Mouse (Mus musculus): ENCODE measurements at regions not wholly inside any gene's neighbourhood (a gene's known extent, or its start where the extent isn't known, plus 50 kb on each side); places are given as distances from the start of the nearest gene placed in this dataset.

DNA sequence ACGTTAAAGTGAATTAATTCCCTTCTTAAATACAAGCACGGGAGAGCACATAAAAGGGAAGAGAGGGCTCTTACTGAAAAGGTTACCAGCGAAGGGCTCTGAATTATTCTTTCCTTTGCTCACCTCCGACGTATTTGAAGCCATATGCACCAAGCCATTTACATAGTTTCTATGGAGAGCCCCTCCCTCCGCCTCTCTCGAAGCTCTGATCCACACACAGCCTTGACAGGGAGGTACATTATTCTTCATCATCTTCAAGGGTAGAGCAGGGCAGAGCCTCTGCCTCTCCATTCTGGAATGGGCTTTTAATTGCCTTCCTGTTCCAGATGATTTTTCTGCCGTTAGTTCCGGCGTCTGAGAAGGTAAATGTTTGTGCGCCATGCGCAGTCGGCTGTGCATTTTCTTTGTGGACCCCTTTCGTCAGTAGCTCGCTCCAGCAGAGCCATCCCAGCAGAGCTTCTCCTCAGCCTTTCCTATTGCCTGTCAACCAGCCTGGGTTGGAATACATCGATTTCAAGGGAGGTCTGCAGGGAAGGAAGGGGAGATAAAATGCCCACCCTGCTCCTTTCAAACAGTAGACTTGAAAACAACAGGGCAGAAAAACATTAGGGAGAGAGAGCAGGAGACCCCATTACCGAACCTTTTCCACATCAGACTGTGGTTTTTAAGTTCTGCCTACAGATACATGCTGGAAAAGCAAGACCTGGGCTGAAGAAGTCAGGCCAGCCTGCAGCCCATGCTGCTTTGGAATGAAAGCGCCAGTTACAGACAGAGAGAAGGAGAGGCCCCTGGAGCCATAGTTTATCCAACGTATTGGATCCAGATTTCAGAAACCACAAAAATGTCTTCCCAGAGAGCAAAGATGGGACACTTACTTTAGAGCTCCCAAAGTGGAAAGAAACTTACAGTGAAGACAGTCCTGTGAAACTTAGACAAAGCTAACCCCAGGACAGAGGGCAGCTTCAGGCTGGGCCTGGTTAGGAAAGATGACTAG lies 124.1 kb downstream of the Edn3 start:
- ATAC-seq (replicated peaks; ENCODE audit: low FRiP score, poor library complexity, severe bottlenecking) = no peak

DNA sequence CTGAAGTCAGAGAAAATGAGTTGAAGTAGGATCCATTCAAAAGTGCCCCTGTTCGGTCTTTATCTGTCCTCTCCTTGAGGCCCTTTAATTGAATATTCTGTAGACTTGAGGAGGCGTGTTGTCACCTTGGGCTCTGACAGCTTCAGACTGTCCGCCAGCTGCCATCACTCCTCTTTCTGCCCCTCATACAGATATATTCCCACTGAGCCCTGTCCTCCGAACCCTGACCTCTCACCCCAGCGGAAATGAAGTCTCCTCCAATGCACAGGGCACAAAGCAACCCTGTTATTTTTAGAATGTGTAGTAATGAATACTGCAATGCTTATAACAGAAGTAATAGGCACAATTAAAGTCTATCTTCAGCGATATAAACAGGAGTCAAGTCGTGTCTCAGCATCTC lies 117.4 kb upstream of the Gm14444 start:
- ATAC-seq (replicated peaks; ENCODE audit: low FRiP score, poor library complexity, severe bottlenecking) = no peak

DNA sequence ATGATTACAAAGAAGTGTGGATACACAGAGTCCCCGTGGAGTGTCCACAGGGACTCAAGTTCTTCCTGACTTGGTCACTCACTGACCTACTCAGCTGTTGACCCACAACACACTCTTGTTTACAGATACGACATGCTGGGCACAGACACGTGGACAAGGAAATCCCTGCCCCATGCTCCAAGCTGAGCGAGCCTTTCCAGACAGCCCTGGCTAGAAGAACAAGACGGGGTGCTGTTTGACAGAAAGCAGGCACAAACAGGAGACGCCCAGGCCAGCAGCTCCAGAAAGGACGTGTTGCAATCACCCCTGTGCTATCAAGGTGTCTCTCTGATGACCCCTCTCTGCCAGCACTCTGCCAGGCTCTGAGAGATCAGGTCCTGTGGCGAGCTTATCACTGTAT lies 112.6 kb upstream of the Gm14444 start:
- no peak for ATAC-seq (replicated peaks; ENCODE audit: low FRiP score, poor library complexity, severe bottlenecking)

DNA sequence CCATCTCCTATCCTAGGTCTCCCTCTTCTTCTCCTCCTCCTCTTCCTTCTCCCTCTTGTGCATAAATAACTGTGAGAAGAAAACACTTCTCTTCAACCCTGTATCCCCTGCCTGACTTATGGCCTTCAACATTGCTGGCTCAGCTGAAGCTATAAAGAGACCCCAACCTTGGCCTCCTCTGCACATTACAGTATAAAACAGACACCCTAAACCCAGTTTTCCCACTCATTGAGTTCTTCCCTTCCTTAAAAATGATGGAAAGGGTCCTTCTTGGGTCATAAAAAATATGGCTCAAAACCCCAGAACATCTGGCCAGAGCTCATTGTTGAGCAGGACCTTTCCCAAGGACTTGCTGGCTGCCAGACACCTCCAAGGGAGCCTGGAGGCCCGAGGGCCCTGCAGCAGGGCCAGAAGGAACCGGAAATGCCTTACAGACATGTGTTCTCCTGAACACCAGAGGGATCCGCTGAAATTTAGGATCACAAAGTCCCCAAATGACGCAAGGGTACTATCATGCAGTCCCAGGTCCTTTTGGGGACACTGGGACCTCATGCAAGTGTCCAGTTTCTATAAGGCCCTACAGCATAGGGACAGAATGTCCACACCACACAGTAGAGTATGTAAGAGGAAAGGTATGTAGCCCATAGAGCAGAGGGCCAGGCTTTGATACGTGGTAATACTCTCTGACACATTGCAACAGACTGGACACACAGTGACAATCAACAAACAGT lies 109.9 kb upstream of the Gm14444 start:
- ATAC-seq (replicated peaks; ENCODE audit: low FRiP score, poor library complexity, severe bottlenecking) = no peak

DNA sequence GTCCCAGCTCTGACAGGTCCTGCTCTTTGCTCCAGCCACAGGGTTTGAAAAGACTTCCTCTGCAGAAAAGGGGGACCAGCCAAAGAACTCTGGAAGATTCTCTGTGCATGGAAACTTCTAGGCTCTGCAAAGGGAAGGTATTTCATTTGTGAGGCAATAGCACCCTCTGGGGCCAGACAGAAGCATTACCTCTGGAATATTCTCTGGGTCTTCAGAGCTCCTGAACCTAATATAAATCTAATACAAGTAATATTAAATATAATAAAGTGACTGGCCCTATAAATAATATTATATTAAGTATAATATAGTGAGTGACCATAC lies 109.4 kb upstream of the Gm14444 start:
- no peak for ATAC-seq (replicated peaks; ENCODE audit: low FRiP score, poor library complexity, severe bottlenecking)

DNA sequence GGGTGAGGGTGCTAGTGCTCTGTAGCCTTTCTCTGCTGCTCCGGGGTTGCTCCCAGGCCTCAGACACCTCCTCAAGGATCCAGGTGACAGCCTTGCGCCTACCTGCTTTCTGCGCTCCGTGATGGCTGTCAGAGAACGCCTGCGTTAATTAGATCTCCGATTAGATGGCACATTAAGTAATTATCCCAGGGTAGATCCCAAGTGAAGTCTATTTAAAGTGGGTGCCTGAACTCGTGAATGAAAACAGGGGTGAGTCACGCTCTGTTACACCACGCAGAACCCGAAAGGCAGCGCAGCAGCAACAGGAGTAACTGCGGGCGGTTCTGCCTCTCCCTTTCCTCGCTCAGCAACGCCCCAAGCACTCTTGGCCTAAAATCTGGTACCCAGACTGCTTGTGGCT lies 108.2 kb upstream of the Gm14444 start:
- ATAC-seq (replicated peaks; ENCODE audit: low FRiP score, poor library complexity, severe bottlenecking) = no peak

DNA sequence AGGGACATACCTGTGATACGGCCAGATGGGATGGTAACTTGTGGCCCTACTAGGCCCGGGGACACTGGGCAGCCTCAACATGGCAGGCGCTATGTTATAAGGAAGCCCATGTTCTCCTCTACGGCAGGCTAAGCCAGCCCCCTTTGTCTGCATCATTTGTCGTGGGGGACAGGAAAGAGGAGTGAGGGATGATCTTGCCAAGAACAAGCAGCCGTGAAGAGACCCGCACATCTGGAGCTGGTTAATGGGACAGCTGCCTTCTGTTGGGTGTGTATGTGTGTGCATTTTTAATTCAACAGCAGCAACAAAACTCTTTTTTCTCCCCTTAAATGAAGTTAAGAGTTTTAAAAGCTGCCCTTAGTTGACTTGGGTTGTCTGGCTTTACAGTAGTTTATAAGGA lies 106.4 kb upstream of the Gm14444 start:
- ATAC-seq (replicated peaks; ENCODE audit: low FRiP score, poor library complexity, severe bottlenecking) = no peak

DNA sequence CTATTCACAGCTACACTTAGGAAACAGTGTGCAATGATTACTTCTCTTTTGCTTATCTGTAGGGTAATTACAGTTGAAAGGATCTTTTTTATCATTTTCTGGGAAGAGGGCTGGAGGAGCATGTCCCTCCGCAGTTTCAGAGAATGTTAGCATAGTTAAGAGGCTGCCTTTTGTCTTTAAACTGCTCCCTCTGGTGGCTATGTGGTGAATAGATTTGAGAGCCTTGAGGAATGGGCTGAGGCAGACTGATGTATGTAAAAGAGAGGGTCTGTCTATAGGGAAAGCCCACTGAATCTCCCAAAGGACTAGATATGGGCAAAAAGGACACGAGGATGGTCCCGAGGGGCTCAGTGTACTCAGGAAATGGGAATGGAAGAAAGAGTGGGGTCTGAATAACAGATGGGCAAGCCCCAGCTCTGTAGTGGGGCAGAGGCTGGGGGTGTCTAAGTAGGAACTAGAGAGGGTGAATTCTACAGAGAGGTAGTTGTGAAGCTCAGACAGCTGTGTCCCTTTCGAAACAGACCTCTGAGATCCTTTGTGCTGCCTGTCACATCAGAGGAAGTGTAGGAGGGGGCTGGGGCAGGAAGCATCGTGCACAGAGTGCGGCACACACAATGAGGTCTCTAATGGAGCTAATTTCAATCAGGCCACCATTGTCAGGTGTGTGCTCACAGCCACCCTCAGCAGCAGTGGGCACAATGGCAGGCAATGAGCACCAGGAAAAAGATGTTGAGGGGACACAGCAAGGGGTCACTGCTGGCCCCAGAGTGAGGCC lies 104.0 kb upstream of the Gm14444 start:
- no peak for ATAC-seq (replicated peaks; ENCODE audit: low FRiP score, poor library complexity, severe bottlenecking)

DNA sequence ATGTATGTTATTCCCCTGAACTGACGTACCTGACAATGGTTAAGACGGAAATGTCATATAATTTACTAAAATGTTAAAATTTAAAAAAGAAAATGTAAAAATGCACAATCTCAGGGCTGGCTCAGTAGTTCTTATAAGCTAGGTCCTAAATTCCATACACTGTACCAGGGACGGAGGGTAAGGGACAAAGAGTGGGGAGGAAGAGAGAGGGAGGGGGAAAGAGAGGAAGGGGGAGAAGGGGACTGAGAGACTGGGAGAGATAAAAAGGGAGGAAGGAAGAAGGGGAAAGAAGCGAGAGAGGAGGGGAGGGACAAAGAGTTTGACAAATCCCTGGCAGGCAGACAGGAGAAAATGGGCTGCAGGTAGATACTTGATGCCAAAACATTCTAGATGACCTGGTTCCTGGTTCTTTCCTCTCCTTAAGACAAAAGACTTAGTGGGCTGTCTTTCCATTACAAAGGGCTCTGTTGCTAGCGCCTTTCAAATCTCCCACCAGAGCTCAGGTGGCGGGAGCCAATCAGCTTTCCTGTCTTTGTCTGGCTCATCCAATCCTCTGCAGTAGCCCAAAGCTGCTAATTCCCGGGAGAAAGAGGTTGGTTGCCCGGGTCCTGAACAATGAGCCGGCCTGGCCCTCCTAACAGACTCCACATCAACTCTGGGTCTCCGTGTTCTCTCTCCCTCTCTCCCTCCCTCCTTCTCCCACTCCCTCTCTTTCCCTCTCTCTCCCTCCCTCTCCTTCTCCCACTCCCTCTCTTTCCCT lies 92.7 kb upstream of the Gm14444 start:
- ATAC-seq (replicated peaks; ENCODE audit: low FRiP score, poor library complexity, severe bottlenecking) = no peak

DNA sequence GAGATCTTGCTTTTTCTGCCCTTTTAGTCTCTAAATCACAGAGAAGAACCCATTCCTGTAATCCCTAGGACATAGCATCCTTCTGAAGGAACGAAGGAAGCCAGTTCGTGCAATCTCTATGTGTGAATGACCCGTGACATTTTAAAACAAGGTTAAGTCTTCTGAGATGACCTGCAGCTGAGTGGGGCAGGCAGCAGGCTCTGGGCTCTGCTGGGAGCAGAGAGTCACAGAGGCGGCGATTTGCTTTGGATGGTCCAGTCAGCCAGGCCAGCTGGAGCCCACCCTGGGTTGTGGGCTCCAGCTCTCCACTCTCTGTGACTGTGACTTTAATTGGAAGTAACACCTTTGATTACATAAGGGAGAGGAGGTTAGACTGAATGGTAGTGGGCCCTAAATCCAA lies 92.1 kb upstream of the Gm14444 start:
- no peak for ATAC-seq (replicated peaks; ENCODE audit: low FRiP score, poor library complexity, severe bottlenecking)

DNA sequence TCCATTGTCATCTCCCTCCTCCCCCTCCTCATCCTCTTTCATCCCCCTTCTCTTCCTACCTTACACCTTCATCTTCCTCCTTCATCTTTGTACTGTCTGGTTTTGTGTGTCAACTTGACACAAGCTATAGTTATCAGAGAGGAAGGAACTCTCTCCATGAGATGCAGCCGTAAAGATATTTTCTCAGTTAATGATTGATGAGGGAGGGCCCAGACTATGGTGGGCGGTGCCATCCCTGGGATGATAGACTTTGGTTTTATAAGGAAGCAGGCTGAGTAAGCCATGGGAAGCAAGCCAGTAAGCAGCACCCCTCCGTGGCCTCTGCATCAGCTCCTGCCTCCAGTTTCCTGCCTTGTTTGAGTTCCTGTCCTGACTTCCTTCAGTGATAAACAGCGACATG lies 87.8 kb upstream of the Gm14444 start:
- ATAC-seq (replicated peaks; ENCODE audit: low FRiP score, poor library complexity, severe bottlenecking) = no peak

DNA sequence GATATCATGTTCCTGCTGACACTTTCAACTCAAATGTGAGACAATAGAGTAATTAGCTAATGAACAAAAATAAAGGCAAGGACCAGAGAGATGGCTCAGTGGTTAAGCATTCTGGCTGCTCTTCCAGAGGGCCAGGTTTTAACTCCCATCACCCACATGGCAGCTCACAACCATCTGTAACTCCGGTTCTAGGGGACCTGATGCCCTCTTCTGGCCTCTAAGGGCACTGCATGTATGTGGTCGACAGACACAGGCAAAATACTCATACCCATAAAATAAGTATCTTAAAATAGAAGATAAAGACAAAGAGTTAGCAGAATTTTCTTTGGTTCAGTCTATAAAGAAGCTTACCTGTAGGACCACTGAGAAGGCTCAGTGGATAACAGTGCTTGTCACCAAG lies 80.3 kb upstream of the Gm14444 start:
- ATAC-seq (replicated peaks; ENCODE audit: low FRiP score, poor library complexity, severe bottlenecking) = no peak

DNA sequence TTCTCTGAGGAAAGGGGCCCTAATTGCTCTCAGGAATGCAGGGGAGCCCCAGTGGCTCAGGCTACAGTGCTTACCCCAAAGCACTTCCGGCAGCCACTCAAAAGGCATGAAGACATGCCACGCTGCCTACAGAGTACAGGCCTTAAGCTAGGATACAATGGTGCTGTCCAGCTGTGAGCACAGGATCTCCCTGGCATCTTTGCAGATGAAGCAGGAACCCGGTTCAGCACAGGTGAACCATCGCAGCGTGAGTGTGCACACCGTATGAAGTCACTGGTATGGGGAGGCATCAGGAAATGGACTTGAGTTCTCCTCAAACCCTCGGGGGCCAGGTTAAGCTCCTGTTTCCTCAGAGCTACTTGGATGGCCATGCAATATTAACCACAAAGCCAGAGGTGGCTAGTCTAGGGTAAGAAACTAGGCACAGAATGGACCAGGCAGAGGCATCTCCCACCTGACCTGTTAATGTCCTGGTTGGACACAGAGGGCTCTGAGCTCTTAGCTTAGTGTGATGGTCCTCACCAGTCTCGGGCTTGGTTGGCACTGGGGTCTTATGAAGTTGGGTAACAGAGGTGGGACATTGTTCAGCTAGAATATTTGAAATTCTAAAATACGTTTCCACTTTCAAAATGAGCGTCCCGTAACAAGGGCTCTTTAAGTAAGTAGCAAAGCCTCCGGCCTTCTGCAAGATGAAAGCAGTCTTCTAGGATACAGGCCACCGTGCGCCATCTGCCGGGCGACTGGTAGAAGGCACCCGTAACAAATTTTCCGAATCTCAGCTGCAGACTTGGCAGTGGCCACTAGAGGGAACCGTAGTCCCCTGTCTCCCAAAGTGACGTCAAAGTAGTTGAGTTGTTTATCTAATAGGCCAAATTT lies 77.7 kb upstream of the Gm14444 start:
- peak; percentile 87 for ATAC-seq (replicated peaks; ENCODE audit: low FRiP score, poor library complexity, severe bottlenecking)

DNA sequence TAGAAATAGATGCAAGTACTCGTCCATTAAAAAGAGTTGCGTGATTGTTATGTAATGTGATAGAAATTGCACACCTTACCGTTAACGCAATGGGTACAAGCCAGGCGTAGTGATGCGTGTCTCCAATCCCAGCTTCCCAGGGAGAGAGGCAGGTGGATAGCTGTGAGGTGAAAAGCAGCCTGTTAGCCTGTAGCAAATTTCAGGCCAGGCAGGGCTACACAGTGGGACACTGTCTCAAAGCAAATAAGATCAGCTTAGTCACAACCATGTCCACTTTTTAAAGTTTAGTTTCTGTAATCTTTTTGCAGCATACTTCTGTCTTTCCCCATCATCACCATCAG lies 77.1 kb upstream of the Gm14444 start:
- 0 out of 2 replicates have a peak, but pooled peaks have one; percentile 28 for ATAC-seq (replicated peaks; ENCODE audit: low FRiP score, poor library complexity, severe bottlenecking)

DNA sequence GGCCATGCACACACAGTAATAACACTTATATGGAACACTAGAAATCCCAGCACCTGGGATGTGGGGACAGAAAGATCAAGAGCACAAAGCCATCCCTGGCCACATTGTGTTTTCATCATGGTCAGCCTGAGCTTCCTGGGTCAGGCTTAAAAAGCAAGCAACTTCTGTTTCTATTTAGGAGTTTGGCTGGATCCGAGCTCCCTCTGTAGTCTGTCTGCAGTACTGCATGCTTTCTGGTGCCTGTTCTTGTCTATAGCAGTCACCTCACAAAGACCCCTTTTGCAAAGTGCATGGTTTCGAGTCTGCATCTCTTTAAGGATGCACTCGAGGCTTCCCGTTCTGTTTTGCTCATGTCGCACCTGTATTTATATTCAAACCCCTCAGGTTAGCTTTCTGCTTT lies 73.4 kb upstream of the Gm14444 start:
- no peak for ATAC-seq (replicated peaks; ENCODE audit: low FRiP score, poor library complexity, severe bottlenecking)

DNA sequence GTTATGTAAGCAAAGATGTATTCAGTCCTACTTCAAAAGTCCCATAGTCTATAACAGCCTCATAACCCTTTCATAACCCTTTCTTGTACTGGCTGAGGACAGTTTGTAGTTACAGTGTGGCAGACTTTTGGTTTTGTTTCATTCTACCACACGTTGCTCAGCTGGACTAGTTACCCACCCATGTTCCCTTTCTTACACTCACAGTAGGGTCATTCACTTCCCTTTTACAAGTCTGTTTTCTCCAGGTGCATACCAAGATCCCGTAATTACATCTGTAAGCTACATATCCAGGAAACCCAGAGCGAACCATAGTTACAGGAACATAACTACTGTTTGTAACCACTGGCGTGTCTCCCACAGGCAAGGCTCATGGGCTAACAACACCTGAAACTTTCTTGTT lies 72.1 kb upstream of the Gm14444 start:
- no peak for ATAC-seq (replicated peaks; ENCODE audit: low FRiP score, poor library complexity, severe bottlenecking)

DNA sequence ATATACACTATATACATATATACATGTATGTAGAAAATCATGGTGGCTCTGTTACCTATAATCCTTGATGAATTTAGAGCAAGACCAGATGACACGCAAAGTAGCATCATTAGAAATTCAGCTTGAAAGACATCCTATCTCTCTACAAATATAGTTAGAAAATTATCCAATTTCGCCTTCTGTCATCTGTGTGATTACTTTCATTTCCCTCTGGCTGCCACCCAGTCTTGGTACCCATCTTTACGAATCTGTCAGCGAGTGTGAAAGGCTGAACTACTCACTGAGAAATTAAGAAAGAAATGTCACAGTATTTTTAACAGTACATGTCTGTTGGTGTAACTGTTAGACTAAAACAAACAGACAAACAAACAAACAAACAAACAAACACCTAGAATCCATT lies 67.8 kb upstream of the Gm14444 start:
- ATAC-seq (replicated peaks; ENCODE audit: low FRiP score, poor library complexity, severe bottlenecking) = no peak

DNA sequence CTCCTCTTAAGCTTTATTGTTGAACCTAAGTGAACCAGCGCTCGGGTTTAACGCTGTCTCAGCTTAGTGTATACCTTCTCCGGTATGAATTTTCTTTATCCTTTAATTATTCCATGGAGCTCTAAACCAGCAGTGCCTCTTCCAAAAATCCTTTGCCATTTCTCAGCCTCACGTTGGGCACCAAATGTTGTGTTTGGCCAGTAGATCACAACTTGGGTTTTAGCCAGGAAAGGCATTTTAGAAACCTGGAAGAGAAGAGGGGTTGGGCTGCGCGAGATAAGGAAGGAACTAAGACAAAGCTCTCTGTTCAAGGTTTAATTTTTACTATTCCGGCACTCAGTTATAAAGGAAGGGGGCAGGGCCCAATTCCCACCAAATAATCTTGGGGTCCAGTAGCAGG lies 61.9 kb upstream of the Gm14444 start:
- ATAC-seq (replicated peaks; ENCODE audit: low FRiP score, poor library complexity, severe bottlenecking) = no peak
